Mouse (Mus musculus) lung, postnatal 25 days (tissue): ENCODE results near the gene Stag1.

Experiments
- DNase-seq: peaks from one replicate; pipeline ENCODE4 v3.0.0; 2022; ENCODE audit warnings: low spot score

The Stag1 gene

DNA sequence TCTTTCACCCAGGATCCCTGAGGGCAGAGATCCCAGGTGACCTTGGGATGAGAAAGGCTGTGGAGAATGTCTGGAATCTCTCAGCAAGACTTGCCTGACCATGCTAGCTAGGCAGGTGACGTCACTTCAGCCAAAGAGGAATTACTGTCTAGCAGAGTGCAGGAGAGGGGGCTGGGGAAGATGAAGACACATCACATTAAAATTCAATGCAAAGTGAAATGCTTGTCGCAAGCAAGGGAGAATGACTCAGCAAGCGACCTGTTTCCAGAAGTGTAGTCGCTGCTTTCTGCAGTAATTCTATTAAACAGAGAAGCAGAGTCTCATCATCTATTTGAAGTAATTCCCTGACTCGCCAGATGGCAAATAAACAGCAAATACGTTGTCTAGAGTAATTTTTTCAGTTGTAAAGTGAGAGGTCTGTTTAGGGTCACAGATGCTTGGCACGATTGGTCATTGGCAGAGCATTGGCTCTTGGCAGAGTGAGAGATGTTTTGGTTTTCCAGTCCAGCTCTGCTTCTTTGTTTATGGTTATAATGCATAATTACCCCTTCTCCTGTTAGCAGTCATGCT is 8.5 kb downstream of the Stag1 start:
- DNase-seq = peak; percentile 11

DNA sequence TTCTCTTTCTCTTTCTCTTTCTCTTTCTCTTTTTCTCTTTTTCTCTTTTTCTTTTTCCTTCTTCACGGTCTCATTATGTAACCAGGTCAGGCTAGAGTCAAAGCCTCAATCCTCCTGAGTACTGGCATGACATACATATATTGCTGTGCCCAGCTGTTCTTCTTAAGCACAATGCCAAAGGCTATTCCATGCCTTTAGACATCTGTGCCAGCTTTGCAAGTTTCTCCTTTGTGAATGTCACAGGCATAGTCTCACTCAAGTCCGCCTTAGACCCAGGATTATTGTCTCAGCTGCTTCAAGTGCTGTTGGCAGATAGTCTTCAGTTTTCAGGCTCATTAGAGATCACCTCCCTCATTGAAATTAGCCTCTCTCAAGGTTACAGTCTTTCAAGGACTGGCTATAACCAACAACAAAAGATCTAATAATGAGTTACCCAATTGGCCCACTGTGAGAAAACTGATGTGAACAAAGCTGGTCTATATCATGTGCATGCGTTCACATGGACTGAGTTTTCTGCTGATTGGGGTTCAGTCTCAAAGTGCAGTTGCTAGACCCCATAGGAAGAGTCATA is 16.0 kb downstream of the Stag1 start:
- no peak for DNase-seq

DNA sequence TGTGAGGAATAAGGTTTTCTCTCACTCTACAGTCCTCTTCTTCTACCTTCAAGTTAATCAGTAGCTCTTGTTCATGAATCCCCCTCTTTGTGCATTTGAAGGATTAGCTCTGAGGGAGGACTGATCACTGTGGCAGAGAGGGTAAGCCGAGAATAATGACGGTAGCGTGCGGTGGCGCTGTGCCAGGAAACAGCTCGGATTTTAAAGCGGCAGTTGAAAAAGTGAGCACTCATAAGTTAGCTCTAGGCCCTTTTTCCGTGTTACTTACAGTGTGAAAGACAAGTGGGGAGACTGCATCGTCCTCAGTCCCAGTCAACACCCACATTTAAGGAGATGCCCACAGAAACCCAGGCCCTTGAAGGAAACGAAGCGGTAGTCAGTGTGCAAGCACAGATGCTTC is 19.3 kb downstream of the Stag1 start:
- DNase-seq = peak; percentile 16

DNA sequence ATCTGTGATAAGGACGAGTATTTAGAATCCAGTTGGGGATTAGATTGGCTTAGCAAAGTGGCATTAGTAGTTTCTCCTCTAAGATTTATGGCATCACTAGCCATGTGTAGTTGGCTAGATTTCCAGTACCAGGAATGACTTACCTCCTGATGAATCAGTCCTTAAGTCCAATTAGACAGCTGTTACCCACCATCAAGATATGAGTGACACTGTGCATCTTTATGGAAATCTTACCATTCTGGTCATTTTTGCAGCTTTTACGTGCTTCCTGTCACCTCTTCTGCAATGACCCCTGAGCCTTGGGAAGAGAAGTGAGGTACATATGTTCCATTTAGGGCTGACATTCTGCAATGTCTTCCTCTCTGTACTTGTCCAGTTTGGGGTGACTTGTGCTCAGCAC is 28.7 kb downstream of the Stag1 start:
- no peak for DNase-seq

DNA sequence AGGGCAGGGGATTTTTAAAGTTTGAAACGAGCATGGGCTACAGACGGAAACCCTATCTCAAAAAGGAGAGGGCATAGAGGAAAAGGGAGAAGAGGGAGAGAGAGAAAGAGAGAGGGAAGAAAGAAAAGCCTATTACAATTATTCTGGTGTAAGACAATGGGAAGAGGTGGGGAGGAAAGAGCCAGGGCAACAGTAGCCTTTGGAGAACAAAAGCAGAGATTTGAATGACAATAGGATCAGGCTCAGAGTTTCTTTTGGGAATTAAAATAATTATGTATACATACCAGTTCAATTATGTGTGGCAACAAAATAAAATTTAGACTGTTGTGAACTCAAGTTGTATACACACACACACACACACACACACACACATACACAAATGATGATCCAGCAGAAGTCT is 43.2 kb downstream of the Stag1 start:
- DNase-seq = no peak

DNA sequence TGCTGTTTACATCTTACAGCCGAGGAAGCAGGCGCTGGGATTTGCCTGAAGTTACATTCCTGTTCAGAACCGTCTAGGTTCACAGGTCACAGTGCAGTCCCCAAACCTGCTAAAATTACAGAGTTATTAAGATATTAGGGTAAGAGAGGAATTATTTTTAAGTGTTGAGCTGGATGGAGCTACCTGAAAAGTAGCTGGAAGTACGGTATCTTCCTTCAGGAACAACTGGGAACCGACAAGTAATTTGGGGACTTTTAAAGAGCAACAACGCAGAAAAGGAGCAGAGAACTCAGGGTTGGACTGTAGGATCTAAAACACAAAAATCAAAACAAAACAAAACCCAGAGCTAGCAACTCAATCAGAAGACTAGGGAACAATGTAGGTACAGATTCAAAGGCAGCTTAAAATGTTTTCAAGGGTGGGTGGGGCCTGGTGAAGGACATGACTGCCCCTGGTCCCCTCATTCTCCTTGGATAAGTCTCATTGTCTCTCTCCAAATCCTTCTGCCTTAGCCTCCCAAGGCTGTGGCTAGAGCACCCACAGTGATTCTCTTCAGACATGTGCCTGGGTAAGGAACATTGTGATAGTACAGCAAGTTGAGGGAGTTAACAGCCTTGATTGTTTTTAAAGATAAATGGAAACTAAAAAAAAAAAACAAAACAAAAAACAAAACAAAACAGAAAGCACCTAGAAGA is 43.9 kb downstream of the Stag1 start:
- no peak for DNase-seq

DNA sequence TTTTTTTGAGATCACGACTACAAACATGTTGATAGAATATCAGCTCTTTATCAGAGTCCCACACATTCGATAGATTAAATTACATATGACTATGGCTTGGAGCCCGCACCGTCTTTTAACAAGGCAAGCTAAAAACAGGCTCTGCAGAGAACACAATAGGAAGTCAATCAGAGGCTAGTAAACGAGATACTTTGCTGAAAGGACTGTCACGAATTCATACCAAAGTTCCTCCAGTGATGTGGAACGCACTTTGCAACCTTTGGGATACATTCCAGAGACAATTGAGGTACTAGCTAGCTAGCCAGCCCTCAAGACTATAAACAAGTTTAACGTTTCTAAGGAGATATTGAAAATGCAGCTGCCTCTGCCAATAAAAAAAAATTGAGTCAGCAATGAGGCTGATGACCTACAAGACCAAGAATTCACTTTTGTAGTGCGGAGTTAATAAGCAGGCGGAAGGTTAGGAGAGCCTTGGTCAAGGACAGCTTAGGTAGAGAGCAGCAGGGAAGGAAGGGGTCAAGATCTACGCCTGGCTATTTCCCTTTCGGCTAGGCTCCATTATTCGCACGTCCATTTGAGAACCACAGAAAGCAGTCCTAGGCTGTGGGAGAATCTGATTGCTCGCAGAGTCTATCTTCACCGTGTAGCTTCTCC is 44.7 kb downstream of the Stag1 start:
- DNase-seq = peak; percentile 56

DNA sequence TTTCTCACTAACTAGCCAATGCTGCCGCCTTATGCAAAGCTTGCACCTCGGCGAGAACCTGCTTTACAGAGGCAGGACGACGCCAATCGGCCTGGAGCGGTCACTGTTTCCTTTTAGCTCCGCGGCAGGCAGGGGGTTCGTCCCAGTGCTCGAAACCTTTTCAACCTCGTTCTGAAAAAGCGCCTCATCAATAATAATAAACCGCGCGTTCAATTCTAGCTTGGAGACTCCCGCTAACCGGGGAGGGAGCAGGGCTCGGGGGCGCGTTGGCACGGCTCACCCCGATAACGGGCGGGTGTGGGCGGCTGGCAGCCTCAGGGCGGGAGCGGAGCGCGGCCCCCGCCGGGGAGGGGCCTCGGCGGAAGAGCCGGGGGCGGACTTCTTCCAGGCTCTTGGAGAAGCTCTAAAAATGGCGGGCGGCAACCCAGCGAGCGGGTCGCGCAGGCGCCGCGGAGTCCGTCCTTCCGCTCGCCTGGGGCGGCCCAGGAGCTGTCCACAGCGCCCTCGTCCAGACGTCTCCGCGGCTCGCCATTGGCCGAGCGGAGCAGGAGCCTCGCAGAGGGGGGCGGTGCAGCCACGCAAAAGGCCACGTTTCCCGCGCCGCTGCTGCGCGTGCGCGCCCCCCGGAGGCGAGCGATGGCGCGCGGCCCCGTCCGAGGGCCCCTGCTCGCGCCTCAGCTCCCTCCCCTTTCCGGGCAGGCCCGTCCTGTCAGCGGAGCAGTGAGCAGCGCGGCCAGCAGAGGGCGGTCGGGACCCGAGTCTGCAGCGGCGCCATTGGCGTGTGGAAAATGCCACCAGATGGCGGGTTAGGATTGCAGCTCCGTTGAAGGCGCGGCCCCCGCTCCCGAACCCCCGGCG is 45.5 kb downstream of the Stag1 start:
- peak; percentile 99 for DNase-seq

DNA sequence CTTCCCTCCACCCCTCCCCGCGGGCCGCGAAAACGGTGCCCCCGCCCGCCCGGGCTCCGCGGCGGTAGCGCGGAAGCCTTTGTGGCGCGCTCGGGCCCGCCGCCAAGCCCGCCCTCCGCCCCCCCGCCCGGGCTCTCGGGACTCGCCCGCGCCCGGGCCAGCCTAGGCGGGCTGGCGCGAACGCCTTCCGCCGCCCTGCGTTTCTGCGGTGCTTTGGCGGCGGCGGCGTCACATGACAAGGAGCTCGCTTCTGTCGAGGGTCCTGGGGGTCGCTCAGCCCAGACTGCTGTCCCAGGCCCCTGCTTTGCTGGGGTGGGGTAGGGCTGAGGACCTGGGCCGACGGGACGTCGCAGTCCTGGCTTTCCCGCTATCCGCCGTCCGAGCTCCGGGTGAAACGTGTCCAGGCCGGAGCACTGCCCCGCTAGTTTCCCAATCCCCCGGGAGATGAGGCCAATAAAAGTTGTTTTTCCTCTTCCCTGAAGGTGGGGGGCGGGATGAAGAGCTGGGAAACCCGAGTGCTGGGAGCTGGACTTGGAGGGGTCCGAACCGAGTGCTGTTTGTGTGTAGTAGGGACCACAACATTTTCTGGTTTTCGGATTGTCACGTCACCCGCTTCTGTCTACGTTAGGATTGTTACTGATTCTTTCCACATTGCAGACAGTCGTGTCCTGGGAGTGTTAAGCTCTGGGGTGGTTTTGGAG is 46.6 kb downstream of the Stag1 start:
- peak; percentile 59 for DNase-seq

DNA sequence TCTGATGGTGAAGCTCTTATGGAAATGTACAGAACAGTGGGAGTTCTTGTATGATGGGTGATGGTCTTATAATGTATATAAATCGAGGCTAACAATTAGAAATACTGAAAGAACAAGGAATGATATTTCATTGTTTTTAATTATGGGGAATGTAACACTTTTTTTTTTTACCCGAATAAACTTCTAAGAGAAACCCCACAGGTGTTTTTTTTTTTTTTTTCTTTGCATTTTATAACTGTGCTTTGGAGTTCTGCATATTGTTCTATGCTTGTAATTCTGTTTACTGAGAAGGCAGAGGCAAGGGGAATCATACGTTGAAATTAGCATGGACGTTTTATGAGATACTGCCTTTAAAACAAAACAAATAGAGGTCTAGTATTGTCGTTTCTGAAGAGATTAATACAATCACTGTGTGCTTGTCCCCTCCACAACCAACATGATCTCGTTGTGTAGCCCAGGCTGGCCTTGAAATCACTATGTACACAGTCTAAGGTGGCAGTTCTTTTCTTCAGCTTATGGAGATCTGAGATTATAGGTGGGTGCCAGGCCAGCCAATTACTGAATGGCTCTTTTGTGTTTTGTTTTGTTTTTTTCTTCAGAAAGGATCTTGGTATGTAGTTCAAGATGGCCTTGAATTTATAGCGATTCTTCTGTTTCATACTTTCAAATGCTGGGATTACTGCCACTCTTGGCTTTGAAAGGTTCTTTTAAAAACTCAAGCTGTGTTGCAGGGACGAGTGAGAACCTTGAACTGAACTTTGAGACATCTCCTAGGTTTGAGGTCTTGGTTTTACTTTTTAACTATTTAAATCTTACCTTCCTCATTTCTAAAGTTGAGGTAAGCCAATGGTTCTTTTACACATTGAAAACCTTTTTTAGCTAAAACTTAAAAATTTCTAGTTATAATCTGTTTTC is 47.7 kb downstream of the Stag1 start:
- no peak for DNase-seq

DNA sequence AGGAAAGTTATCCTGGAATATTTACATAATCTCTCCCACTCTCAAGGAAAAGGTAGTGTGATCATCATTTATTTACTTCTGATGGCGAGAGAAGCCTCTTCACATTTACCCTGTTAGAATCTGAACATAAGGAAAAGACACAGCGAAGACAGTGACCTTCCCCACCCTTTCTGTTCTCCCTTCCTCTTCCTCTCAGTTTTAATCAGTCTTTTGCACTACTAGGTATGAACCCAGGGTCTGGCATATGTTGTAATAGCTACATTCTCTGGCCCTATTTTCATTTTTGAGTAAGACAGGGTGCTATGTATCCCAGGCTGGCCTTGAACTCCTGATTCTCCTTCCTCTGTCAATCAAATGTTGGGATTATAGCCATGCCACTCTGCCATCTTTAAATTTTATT is 48.7 kb downstream of the Stag1 start:
- no peak for DNase-seq

DNA sequence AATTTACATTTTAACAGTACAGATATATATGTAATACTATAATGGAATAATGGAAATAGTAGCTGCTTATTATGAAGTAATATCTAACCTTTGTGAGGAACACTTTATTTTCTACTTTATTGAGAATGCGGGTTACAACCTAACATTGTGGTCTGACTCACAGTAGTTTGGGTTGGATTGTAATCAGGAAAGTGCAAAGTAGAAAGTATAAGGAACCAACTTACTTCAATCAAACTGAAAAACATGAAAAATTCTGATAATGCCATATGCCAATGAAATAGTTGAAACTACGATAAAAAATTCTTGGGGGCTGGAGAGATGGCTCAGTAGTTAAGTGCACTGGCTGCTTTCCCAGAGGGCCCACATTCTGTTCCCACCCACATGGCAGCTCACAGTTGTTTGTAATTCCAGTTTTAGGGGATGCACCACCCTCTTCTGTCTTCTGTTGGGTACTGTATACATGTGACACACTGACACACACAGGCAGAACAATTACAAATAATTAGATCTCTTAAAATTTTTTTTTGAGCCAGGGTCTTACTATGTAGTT is 50.3 kb downstream of the Stag1 start:
- no peak for DNase-seq

DNA sequence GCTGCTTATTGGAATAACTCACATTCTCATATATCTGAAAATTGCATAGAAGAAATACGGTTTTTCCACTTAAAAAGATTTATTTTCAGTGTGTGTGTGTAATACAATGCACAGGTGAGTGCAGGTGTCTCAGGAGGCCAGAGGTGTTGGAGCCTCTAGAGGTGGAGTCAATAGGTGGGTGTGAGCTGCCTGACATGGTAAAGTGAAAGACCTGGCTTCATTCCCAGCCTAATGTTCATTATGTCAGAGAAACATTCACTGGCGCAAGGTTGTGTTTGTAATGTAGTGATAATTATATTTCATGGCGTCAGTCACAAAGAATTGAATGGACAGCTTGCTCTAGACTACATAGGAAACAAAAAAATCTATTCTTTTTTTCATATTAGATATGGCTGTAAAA is 56.5 kb downstream of the Stag1 start:
- DNase-seq = peak; percentile 12

DNA sequence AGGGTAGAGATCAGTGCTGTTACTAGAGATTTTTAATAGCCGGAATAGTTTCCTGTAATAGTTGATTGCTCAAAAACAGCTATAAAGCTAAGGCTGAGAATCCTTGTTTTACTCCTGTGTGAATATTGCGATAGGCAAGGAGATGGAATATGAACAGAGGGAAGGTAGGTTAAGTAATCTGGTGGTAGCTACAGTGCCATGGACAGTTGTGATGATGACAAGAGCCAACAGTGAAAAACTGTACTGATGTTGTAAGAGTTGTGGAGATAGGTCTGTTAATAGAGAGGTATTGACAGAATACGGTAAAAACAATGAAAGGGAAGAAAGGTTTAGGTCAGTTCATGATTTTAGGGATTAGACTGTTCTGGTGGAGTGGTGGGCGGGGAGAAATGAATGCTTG is 58.5 kb downstream of the Stag1 start:
- DNase-seq = no peak

DNA sequence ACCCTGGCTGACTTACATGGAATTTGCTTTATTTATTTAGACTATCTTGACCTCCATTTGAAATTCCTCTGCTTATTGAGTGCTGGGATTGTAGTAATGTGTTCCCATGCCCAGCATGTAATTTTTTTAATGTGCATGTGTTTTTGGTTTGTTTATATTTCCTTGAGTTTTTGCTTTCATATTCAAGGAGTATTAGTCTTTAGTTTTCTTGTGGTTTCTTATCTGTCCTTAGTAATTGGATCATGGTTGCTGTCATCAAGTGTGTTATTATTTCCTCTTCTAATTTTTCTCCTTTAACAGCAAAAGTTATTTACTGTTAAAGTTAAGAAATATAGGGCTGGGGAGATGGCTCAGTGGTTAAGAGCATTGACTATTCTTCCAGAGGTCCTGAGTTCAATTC is 63.0 kb downstream of the Stag1 start:
- DNase-seq = no peak

DNA sequence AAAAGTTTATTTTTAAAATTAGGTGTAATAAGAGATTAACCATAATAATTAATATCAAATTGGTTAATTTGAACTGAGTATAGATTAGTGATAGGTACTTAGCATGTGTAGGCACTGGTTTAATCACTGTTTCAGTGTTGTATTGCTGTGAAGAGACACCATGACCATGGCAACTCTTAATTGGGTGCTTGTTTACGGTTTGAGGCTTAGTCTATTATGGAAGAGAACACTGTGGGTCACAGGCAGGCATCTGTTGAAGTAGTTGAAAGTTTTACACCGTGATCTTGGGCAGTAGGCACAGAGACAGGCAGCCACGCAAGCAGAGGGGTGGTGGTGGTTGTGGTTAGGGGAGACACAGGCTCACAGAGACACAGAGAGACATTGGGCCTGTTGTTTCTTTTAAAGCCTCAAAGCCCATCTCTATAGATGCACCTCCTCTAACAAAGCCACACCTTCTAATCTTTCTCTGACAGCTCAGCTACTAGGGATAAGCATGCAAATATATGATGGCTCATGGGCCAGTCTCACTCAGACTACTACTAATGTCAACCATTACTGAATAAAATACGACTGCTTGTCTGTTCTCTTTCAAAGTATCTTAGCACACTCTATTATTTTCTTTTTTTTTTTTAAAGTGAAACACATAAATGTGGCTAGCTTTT is 66.0 kb downstream of the Stag1 start:
- no peak for DNase-seq

DNA sequence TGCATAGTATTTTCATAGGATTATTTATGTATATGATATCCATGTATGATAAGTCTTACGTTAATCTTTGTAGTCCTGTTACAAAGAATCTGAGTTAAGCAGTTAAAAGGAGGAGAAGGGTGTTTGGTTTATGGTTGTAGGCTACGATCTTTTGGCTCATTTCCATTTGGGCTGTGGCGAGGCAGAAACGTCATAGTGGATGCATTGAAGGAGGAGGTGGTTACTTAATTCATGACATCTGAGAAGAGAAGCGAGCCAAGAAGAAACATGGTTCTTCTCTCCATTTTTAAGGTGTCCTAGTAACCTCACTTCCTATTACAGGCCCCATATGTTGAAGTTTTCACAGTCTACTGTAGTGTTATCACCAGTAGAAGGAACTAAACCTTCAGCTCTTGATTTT is 72.6 kb downstream of the Stag1 start:
- no peak for DNase-seq

DNA sequence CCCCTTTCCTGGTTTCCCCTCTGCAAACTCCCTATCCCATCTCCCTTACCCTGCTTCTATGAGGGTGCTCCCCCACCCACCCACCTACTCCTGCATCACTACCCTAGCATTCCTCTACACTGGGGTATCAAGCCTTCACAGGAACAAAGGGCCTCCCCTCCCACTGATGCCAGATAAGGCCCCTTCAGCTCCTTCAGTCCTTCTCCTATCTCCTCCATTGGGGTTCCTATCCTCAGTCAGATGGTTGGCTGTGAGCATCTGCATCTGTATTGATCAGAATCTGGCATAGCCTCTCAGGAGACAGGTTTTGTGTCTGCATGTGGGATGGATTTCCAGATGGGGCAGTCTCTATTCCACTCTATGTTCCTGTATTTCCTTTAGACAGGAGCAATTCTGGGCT is 81.4 kb downstream of the Stag1 start:
- DNase-seq = no peak

DNA sequence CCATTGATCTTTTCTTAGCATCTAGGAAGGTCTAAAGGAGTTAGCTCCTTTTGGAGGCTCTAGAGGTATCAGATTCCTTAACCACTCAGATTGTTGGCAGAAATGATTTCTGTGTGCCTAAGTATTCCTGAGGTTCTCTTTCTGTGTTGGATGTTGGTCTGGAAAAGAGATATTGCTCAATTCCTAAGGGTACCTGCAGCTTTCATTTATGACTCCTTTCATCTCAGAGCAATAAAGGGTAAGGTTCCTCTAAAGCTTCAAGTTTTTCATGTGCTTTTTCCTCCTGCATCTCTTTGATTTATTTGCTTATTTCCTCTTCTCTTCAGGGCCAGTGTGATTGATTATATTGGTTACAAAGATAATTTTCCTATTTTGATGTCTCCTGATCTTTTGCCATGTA is 84.7 kb downstream of the Stag1 start:
- no peak for DNase-seq
